Mouse (Mus musculus): Measurements from ENCODE around the gene Trit1. TPM values are rescaled to one million over a fixed set of nuclear protein-coding genes. Genes with fewer than 3 reads are reported as not detected.

The Trit1 gene
- total RNA-seq, 1 experiment, result 17.1 TPM

DNA sequence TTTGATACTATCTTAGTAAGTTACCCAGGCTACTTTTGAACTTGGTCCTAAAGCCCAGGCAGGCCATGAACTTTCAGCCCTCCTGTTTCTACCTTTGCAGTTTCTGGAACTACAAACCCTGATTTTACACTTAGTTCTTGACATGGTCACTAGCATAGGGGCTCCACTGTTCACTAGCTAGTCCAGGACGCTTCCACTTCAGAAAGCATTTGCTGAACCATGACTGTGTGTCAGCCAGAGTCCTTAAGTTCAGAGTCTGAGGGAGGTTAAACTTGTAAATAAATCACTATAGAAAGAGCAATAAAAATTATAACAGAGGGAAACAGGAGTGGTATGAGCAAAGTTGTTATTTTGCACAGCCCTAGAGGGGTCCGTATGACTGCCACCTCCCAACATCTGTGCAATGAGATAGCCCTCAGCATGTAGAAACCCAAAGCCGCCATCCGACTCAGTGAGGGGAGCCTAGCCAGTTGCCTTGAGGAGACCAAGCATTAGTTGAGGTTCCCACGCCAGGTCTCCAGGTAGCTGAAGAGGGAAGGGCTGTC lies 41.3 kb upstream of the Trit1 start:
- DNase-seq (ENCODE audit: low read depth, low spot score), result no peak
- in situ Hi-C loops (cut with MboI; ENCODE audit: low sequenced_read_pairs in 2 of 2, unreplicated experiment in 2 of 2), result no loop called here

DNA sequence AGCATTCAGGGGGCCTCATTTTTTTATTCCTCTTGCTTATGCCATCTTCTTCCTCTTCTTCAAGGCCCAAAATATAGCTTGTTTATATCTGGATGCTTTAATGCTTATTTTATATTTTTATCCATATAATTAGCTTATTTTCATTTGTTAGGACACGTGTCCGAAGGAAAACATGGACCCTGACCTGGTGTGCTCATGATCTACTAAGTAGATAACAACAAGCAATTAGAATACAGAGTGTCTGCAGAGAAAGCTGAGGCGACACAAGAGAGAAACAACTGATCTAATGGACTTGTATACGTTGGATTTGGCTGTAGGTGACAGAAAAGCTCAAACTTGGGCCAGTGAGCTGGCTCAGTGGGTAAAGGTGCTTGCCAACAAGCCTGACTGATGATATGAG lies 39.5 kb upstream of the Trit1 start:
- H3K4me3 ChIP-seq (ENCODE audit: insufficient read depth in 1 of 2, low read depth in 1 of 2, low read length in 2 of 2, poor library complexity in 1 of 2, severe bottlenecking in 1 of 2), result no peak overlapping the region
- no peak for DNase-seq (ENCODE audit: low read depth, low spot score)
- no peak overlapping the region for H3K27ac ChIP-seq (ENCODE audit: insufficient read depth, low read depth, low read length, poor library complexity, severe bottlenecking)
- in situ Hi-C loops (cut with MboI; ENCODE audit: low sequenced_read_pairs in 2 of 2, unreplicated experiment in 2 of 2), result no loop called here
- H3K9me3 ChIP-seq (ENCODE audit: control insufficient read depth, insufficient read depth, low read depth, low read length), result no peaks in the 10 kb centered on the region
- H3K36me3 ChIP-seq (ENCODE audit: control insufficient read depth, insufficient read depth, low read length, poor library complexity, severe bottlenecking), result no peaks in the 10 kb centered on the region
- no peak overlapping the region for H3K9ac ChIP-seq (ENCODE audit: insufficient read depth, low read depth, low read length, poor library complexity, severe bottlenecking)
- peaks cover 0 to 2% of the 10 kb centered on the region in 2 experiments; a peak in 1 of 4 replicates for H3K4me1 ChIP-seq (ENCODE audit: control insufficient read depth in 2 of 2, insufficient read depth in 2 of 2, low read length in 2 of 2, poor library complexity in 1 of 2)
- no peak for TF ChIP-seq ZC3H11A (IDR thresholded peaks at IDR 0.05; ENCODE audit: borderline replicate concordance, low read depth, low read length)
- TF ChIP-seq HCFC1 (IDR thresholded peaks at IDR 0.05; ENCODE audit: borderline replicate concordance, insufficient read depth, low read length), result no peak
- no peak for TF ChIP-seq CHD2 (IDR thresholded peaks at IDR 0.05; ENCODE audit: low read depth, low read length)
- no peak for TF ChIP-seq MAFK (IDR thresholded peaks at IDR 0.05; ENCODE audit: insufficient read depth, low read depth, low read length)
- no peak for TF ChIP-seq ZNF384 (IDR thresholded peaks at IDR 0.05; ENCODE audit: low read depth, low read length)

More for the DNA sequence above, 41.3 kb upstream of the Trit1 start:
- H3K4me1 ChIP-seq (ENCODE audit: control insufficient read depth in 2 of 2, insufficient read depth in 2 of 2, low read length in 2 of 2, poor library complexity in 1 of 2), result no peaks in the 10 kb centered on the region
- H3K4me3 ChIP-seq (ENCODE audit: insufficient read depth in 1 of 2, low read depth in 1 of 2, low read length in 2 of 2, poor library complexity in 1 of 2, severe bottlenecking in 1 of 2), result no peak overlapping the region
- TF ChIP-seq ZC3H11A (IDR thresholded peaks at IDR 0.05; ENCODE audit: borderline replicate concordance, low read depth, low read length) (no peak), MAFK (IDR thresholded peaks at IDR 0.05; ENCODE audit: insufficient read depth, low read depth, low read length) (no peak), HCFC1 (IDR thresholded peaks at IDR 0.05; ENCODE audit: borderline replicate concordance, insufficient read depth, low read length) (no peak), CHD2 (IDR thresholded peaks at IDR 0.05; ENCODE audit: low read depth, low read length) (no peak), ZNF384 (IDR thresholded peaks at IDR 0.05; ENCODE audit: low read depth, low read length) (no peak)
- H3K27ac ChIP-seq (ENCODE audit: insufficient read depth, low read depth, low read length, poor library complexity, severe bottlenecking), result no peak overlapping the region
- no peaks in the 10 kb centered on the region for H3K9me3 ChIP-seq (ENCODE audit: control insufficient read depth, insufficient read depth, low read depth, low read length)
- no peaks in the 10 kb centered on the region for H3K36me3 ChIP-seq (ENCODE audit: control insufficient read depth, insufficient read depth, low read length, poor library complexity, severe bottlenecking)
- no peak overlapping the region for H3K9ac ChIP-seq (ENCODE audit: insufficient read depth, low read depth, low read length, poor library complexity, severe bottlenecking)

DNA sequence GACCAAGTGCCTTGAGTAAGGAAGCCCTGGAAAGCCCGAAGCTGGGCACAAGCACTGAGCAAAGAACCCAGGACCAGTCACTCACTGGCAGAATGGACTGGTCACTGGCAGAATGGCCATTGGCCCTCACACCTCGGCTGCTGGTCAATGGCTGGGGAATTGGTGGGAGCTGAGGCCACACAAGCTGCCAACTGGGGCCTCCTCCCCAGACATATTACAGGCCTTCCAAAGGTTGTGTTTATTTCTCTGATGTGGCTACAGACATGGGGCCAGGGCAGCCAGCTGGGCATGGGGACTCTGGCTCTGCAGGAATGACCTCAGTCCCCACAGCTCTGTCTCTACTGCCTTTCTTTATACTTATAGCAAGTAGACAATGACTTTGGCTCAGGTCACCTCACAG lies 37.5 kb upstream of the Trit1 start:
- H3K9ac ChIP-seq (ENCODE audit: insufficient read depth, low read depth, low read length, poor library complexity, severe bottlenecking), result no peak overlapping the region
- H3K36me3 ChIP-seq (ENCODE audit: control insufficient read depth, insufficient read depth, low read length, poor library complexity, severe bottlenecking), result no peaks in the 10 kb centered on the region
- in situ Hi-C loops (cut with MboI; ENCODE audit: low sequenced_read_pairs in 2 of 2, unreplicated experiment in 2 of 2), result no loop called here
- no peak overlapping the region for H3K27ac ChIP-seq (ENCODE audit: insufficient read depth, low read depth, low read length, poor library complexity, severe bottlenecking)
- peaks cover 0 to 4% of the 10 kb centered on the region in 2 experiments; a peak in 1 of 4 replicates for H3K4me1 ChIP-seq (ENCODE audit: control insufficient read depth in 2 of 2, insufficient read depth in 2 of 2, low read length in 2 of 2, poor library complexity in 1 of 2)
- no peaks in the 10 kb centered on the region for H3K9me3 ChIP-seq (ENCODE audit: control insufficient read depth, insufficient read depth, low read depth, low read length)
- no peak for TF ChIP-seq CHD2 (IDR thresholded peaks at IDR 0.05; ENCODE audit: low read depth, low read length)
- TF ChIP-seq ZC3H11A (IDR thresholded peaks at IDR 0.05; ENCODE audit: borderline replicate concordance, low read depth, low read length), result no peak
- TF ChIP-seq ZNF384 (IDR thresholded peaks at IDR 0.05; ENCODE audit: low read depth, low read length), result no peak
- TF ChIP-seq HCFC1 (IDR thresholded peaks at IDR 0.05; ENCODE audit: borderline replicate concordance, insufficient read depth, low read length), result no peak
- no peak for TF ChIP-seq MAFK (IDR thresholded peaks at IDR 0.05; ENCODE audit: insufficient read depth, low read depth, low read length)
- DNase-seq (ENCODE audit: low read depth, low spot score), result no peak
- H3K4me3 ChIP-seq (ENCODE audit: insufficient read depth in 1 of 2, low read depth in 1 of 2, low read length in 2 of 2, poor library complexity in 1 of 2, severe bottlenecking in 1 of 2), result no peak overlapping the region

DNA sequence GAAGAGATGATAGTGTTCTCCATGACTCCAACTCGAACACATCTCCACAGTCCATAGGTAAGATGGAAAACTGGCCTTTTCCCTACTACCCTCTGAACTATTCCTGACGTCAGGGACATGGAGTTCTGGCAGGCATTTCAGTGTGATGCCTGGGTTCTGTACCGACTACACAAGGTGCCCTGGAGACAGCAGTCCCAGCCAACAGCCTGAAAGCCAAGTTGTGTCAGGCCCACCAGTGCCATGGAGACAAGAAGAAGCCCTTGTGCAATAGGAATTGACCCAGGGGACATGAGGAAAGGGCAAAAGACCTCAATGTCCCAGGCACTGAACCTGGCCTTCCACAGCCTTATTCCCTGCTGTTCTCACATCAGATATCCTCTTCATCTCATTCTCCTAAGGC lies 36.6 kb upstream of the Trit1 start:
- Histone ChIP-seq H3K9ac (ENCODE audit: insufficient read depth, low read depth, low read length, poor library complexity, severe bottlenecking) (no peak overlapping the region), H3K27ac (ENCODE audit: insufficient read depth, low read depth, low read length, poor library complexity, severe bottlenecking) (no peak overlapping the region), H3K4me1 (ENCODE audit: control insufficient read depth in 2 of 2, insufficient read depth in 2 of 2, low read length in 2 of 2, poor library complexity in 1 of 2) (peaks cover 0 to 4% of the 10 kb centered on the region in 2 experiments; a peak in 1 of 4 replicates), H3K9me3 (ENCODE audit: control insufficient read depth, insufficient read depth, low read depth, low read length) (no peaks in the 10 kb centered on the region), H3K36me3 (ENCODE audit: control insufficient read depth, insufficient read depth, low read length, poor library complexity, severe bottlenecking) (no peaks in the 10 kb centered on the region), H3K4me3 (ENCODE audit: insufficient read depth in 1 of 2, low read depth in 1 of 2, low read length in 2 of 2, poor library complexity in 1 of 2, severe bottlenecking in 1 of 2) (no peak overlapping the region)
- TF ChIP-seq MAFK (IDR thresholded peaks at IDR 0.05; ENCODE audit: insufficient read depth, low read depth, low read length) (no peak), HCFC1 (IDR thresholded peaks at IDR 0.05; ENCODE audit: borderline replicate concordance, insufficient read depth, low read length) (no peak), ZNF384 (IDR thresholded peaks at IDR 0.05; ENCODE audit: low read depth, low read length) (no peak), CHD2 (IDR thresholded peaks at IDR 0.05; ENCODE audit: low read depth, low read length) (no peak)
- DNase-seq (ENCODE audit: low read depth, low spot score), result no peak
- in situ Hi-C loops (cut with MboI; ENCODE audit: low sequenced_read_pairs in 2 of 2, unreplicated experiment in 2 of 2), result no loop called here

All from ES-E14 (cell line).